Mouse (Mus musculus) thymus, postnatal 0 days (tissue): ENCODE measurements at regions not wholly inside any gene's neighbourhood (a gene's known extent, or its start where the extent isn't known, plus 50 kb on each side); places are given as distances from the start of the nearest gene placed in this dataset.
A peak's percentile ranks its signal among the peaks of the same experiment; 100 is the strongest.

Source experiments
- DNase-seq: peaks from one replicate; pipeline ENCODE4 v3.0.0-alpha.2; 2015; ENCODE audit warnings: low spot score

DNA sequence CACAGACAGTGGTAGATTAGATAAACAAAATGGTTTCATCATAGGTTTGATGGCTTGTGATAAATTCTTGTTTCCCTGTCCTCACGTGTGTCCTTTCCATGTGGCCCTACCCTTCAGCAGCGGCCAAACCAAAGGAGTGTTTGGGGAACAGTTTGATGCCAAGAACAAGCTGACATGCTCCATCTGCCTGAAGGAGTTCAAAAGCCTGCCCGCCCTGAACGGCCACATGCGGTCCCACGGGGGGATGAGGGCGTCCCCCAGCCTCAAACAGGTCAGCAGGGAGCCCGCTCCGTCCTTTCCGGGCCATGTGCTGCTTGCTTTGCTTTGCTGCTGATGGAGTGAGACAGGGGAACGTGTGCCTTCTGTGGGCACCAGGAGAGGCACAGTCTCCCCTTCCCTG is 51.0 kb upstream of the Mrps10 start:
- no peak for DNase-seq

- DNase-seq = no peak
These were observed 55.5 kb upstream of the Mrps10 start for GRCm38 (mm10) chr17:47313162-47313561.

DNA sequence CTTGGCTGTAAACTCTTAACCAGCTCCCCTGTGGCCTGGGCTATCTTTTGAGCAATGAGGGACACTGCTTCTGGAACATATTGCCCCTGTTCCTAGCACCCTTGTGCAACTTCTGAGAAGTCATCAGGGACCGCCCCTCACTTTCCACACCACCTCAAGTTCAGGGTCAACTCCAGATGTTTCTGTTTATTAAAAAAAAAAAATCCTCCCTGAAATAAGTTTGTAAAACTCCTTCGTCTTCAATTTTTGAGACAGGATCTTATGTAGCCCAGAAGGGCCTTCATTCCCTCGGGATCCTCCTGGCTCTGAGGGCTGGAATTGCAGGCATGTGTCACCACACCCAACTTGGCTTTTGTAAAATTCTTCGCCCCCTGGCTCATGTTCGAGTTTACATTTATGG is 57.4 kb upstream of the Mrps10 start:
- no peak for DNase-seq

DNA sequence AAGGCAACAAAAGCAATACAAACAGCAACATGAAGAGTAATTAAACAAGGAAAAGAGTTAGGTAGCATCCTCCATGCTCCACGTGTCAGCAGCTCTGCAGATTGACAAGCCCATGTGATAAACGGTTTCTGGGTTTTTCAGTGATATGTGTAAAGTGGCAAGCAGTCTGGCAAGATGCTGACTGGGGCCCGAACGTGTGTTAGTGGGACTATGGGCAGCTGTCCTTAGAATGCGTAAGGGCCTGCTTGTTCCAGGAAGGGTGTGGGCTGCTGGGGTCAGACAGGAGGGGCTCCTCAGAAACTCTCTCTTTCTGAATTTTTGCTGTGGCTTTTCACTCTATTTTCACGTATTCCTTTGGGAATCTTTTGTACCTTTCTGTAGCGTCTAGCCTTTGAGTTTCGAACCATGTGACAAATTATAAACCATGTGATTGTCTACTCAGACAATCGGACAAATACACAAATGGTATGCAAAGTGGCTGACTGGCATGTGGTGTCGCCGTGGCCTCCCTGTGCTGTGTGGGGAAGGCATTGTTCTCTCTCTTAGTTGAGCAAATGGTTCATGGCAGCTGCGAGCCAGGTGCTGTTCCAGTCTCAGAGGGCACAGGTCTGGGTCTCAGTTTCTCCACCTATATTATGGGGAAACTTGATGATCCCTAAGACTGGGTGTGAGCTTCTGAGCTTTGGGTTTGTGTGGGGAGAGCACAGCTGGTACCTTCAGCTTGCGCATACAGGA is 62.5 kb upstream of the Mrps10 start:
- no peak for DNase-seq

DNA sequence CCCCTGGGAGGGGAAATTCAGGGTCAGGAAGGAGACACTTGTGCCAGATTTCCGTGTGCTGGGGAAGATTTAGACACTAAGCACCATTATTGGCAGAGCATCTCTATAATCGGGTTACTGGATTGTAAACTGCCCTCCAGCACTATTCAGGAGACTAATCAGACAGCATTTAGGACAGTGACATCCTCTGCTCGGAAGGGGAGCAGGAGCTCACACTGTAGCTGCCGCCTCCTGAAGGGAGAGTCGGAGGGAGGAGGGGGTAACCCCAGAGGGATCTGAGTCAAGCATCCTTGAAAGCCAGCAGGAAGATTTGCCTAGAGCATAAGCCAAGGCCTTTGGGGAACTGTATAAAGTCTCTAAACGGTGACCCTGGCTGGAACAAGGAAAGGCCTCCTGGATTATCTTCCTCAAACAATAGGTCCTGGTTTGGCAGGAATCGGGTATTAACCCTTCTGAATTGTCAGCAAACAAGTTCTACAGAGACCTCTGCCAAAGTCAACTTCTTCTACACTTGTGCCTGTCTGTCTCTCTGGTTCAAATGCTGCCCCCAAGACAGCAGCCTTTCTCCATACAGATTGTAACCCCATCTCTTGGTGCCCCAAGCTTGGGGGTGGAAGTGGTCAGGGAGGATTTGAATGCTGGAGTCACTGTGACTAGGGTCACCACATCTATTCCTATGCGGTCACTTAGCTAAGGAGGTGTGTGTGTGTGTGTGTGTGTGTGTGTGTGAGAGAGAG is 64.1 kb upstream of the Mrps10 start:
- no peak for DNase-seq

GRCm38 (mm10) chr17:47303600-47303999 is 65.1 kb upstream of the Mrps10 start:
- DNase-seq = no peak

DNA sequence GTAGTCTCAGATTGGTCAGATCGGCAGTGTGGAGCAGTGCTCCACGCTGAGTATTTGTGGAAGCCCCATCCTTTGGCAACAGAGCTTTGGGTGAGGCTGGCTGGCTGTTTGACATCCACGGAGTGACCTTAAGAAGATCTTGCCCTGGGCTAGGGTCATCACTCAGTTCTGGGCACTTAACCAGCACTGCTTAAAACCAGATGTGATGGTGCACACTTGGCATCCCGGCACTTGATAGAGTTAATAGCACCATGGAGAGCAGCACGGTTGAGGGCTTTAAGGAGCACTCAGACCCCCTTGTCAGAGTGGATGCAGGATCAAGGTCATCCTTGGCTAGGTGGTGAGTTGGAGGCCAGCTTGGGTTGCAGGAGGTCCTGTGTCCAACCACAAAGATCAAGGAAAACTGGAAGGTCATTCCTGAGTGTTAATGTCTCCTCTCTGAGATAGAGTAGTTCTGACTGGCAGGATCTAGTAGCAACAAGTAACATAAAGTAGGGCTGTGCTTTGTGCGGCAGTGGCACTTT is 70.2 kb upstream of the Mrps10 start:
- DNase-seq = no peak

DNA sequence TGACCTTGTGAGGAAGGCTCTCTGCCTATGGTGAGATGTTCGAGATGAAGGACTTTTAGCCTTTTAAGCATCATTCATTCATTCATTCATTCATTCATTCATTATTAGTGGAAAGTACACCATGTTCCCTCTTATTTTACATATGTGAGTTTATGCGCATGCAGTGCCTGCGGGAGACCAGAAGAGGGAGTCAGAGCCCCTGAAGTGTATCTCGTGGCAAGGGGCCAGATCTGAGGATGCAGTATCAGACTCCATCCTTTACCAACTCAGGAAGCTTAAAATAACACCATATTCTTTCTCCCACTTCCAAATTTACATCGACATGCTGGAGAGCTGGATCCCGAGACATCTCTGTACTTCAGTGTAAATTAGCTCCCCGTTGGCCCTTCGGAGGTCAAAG is 70.7 kb upstream of the Mrps10 start:
- no peak for DNase-seq

- DNase-seq = no peak
These were observed 71.8 kb upstream of the Mrps10 start for GRCm38 (mm10) chr17:47296709-47297450.

DNA sequence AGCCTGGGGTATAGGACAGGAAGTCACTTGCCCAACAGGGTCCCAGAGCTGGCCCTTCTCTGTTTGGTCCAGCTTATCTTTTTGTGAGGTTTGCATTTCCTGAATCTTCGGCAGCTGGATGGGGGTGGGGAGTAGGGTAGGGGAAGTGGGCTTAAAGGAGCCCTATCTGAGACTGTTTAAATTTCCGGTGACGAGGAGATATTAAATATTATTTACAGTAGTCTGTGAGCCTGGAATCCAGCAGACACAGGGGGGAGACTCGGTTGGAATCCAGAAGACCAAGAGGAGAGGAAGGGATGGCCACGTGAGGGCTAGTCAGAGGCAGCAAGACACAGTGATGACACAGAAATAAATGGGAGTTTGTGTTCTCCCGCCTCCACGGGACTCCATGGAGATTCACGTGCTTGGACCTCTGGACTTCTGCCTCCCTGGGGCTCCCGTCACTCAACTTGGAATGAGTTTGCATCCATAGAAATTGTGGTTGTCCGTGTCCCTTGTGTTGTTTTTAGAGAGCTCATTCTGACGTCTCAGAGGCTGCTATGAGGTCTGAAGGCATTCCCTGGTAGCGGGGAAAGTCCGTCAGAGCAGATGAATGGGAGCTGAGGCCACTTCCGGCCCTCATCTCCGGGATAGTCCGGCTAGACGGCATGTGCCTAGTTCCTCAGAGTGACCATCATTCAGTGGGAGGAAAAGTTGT is 73.2 kb upstream of the Mrps10 start:
- DNase-seq = peak; percentile 11

DNA sequence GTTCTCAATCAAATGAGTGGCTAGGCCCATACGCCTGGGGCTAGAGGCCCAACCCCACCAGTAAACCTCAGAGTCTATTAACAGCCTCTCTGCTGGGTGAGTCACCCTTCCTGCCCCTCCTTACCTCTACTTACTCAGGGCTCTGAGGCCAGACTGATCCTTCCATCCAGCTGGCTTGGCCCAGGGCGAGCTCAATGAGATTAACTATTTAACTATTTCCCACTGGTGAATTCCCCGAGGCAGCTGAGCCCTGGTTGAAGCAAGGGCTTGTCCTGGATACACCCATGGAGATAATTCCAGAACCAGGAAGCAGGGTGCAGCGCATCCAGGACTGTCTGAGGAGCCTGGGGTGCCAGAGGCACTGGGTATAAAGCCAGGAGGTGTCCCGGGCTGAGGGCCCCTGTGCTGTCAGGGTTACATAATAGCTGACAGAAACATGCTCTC is 74.6 kb upstream of the Mrps10 start:
- no peak for DNase-seq

- no peak for DNase-seq
These were observed 75.5 kb upstream of the Mrps10 start for GRCm38 (mm10) chr17:47293178-47293577.

GRCm38 (mm10) chr17:47291558-47291957 is 77.1 kb upstream of the Mrps10 start:
- DNase-seq = no peak

GRCm38 (mm10) chr17:47285616-47286015 is 83.1 kb upstream of the Mrps10 start:
- DNase-seq = no peak

DNA sequence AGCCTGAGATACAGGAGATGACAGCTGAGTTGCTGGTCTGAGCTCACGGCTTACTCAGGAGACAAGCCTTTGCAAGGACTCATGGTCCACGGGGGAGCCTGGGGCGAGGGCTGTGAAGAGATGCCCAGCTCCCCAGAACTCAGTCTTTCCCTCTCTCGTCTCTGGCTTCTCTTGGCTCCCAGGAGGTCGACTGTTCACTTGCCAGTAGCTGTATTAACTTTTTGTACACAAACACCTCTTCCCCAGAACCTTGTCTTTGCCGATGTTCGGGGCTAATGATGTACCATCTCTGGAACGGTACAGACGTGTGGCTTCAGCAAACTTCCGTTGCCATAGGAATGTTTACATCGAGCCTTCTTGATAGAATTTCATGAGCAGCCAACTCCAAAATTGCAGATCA is 84.5 kb upstream of the Mrps10 start:
- DNase-seq = no peak

DNA sequence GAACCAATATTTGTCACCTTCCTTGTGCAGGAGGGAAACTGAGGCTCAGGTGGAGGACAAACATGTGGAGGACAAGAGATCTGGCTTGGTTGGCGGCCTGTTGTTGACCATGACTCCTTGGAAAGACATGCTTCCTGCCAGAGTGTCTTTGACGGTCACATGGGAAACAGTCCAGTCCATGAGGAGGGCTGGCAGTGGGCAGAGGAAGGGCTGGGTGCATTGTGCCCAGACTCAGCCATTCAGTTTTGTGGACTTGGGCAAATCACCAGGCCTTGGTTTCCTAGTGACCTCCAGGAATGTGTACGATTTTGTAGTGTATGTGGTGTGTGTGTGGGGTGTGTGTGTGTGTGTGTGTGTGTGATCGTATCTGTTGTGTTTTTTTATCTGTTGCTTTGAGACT is 85.5 kb upstream of the Mrps10 start:
- no peak for DNase-seq

GRCm38 (mm10) chr17:47282476-47282875 is 86.2 kb upstream of the Mrps10 start:
- DNase-seq = no peak

GRCm38 (mm10) chr17:47277890-47278289 is 90.8 kb upstream of the Mrps10 start:
- no peak for DNase-seq

DNA sequence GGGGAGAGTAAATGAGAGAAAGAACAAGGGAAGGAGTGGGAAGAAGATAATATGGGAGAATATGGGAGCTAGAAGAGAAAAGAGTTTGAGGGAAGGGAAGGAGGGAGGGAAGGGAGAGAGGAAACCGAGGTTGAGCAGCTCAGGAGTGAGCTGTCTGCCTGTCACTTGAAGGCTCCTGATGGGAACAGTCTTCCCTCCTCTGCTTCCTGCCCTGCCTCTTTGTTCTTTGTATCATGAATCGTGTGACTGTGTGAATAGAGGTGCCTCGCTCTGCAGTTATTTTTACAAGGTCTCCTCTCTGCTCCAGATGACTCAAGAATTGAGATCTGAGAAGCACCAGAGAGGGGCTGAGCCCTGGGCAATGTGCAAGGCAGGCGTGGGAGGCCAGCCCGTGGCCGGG is 92.0 kb upstream of the Mrps10 start:
- DNase-seq = no peak

DNA sequence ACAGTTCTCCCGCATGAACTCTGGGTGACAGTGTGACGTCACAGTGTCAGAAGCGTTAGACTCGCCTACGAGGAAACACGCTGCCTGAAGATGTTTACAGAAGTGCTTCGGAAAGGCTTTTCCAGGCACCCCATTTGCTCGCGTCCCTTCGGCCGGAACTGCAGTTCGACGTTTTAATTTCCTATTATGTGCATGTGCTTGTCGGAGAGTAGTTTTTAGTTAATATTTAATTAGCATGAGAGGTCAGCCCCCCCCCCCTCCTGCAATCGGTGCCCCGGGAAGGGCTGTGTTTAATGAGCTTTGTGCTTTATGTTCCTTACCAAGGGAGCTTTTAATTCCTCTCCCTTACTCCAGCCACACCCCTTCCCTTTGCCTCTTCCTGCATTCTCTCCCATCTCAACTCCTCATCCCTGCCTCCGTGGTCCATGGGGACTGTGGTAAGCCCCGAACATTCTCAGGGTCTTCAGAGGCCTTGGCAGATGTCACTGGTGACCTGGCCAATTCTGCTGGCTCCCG is 92.8 kb upstream of the Mrps10 start:
- DNase-seq = no peak

GRCm38 (mm10) chr17:47273309-47273708 is 95.4 kb upstream of the Mrps10 start:
- DNase-seq = no peak
